ENCODE assay signal across 19 mouse cellular contexts in genomic region chr13:24152610-24153009, GRCm38 (mm10).
DNase-seq lines count a peak whose midpoint lies in the region; ATAC-seq and TF ChIP-seq lines count a peak whose summit lies in the region.
"Had no signal": no experiment of that assay in that cellular context is flagged by ENCODE, and none has a peak within 500 bp of the region (broad histone marks: within the 10 kb centered on the region; RNA-seq: fewer than 3 reads in every experiment).

No protein-coding gene starts in this region.

- peaks cover 5% of the 10 kb centered on the region; the same call in 1 of the 2 replicates for H3K4me1 ChIP-seq in forebrain, postnatal 0 days (ENCODE audit: insufficient read depth)
- peaks cover 15% of the 10 kb centered on the region for H3K4me1 ChIP-seq in forebrain, embryonic 12.5 days
- H3K4me1 ChIP-seq in megakaryocyte, embryonic 14.5 days, result peaks cover 43% of the 10 kb centered on the region
- H3K4me1 ChIP-seq: lung, embryonic 15.5 days had no signal

- no peaks in the 10 kb centered on the region for H3K27me3 ChIP-seq in forebrain, postnatal 0 days (ENCODE audit: insufficient read depth, low read length)
- H3K27me3 ChIP-seq in forebrain, embryonic 12.5 days, result no peaks in the 10 kb centered on the region
- peaks cover 41% of the 10 kb centered on the region for H3K27me3 ChIP-seq in megakaryocyte, embryonic 14.5 days (replicated peaks)
- H3K27me3 ChIP-seq: CH12.LX; limb, embryonic 12.5 days; lung, embryonic 15.5 days had no signal

- no peaks in the 10 kb centered on the region for H3K36me3 ChIP-seq in forebrain, postnatal 0 days (ENCODE audit: insufficient read depth)
- H3K36me3 ChIP-seq in forebrain, embryonic 12.5 days (replicated peaks), result no peaks in the 10 kb centered on the region
- no peaks in the 10 kb centered on the region for H3K36me3 ChIP-seq in megakaryocyte, embryonic 14.5 days (replicated peaks; ENCODE audit: low read length)
- H3K36me3 ChIP-seq: heart, embryonic 13.5 days; limb, embryonic 12.5 days; liver, embryonic 12.5 days; lung, embryonic 15.5 days had no signal

- H3K4me3 ChIP-seq in forebrain, postnatal 0 days (ENCODE audit: low read depth, low read length), result no peak overlapping the region
- no peak overlapping the region for H3K4me3 ChIP-seq in forebrain, embryonic 12.5 days (replicated peaks)
- H3K4me3 ChIP-seq in megakaryocyte, embryonic 14.5 days (replicated peaks), result peak overlapping the region; percentile 23
- H3K4me3 ChIP-seq: heart, embryonic 13.5 days; limb, embryonic 12.5 days; liver, embryonic 12.5 days; lung, embryonic 15.5 days had no signal

- H3K27ac ChIP-seq in forebrain, postnatal 0 days (ENCODE audit: low read depth, low read length), result peak overlapping the region; percentile 45
- H3K27ac ChIP-seq in forebrain, embryonic 12.5 days, result no peak overlapping the region
- H3K27ac ChIP-seq: heart, embryonic 13.5 days; kidney, postnatal 0 days; limb, embryonic 12.5 days; liver, embryonic 12.5 days; lung, embryonic 15.5 days had no signal

- peak; percentile 47 for ATAC-seq in forebrain, postnatal 0 days
- ATAC-seq in forebrain, embryonic 12.5 days (ENCODE audit: low FRiP score), result no peak
- no peak for ATAC-seq in megakaryocyte, adult 5-6 weeks (ENCODE audit: poor library complexity, severe bottlenecking)
- ATAC-seq: forebrain, embryonic 14.5 days; liver, embryonic 12.5 days had no signal

- 46% methylated on average over 7 of the region's 7 CpGs for WGBS in forebrain, postnatal 0 days
- 69% methylated on average over 7 of the region's 7 CpGs for WGBS in forebrain, embryonic 12.5 days

- no peaks in the 10 kb centered on the region for H3K9me3 ChIP-seq in forebrain, postnatal 0 days (ENCODE audit: low read length)
- no peaks in the 10 kb centered on the region for H3K9me3 ChIP-seq in forebrain, embryonic 12.5 days
- H3K9me3 ChIP-seq in megakaryocyte, embryonic 14.5 days, result no peaks in the 10 kb centered on the region
- H3K9me3 ChIP-seq: heart, embryonic 13.5 days; limb, embryonic 12.5 days; liver, embryonic 12.5 days; lung, embryonic 15.5 days had no signal

- no peak for TF ChIP-seq POLR2A in brain, embryonic 14.5 days (IDR thresholded peaks at IDR 0.05; ENCODE audit: borderline replicate concordance, extremely low read depth, insufficient read depth, insufficient read length, poor library complexity, severe bottlenecking)

- H3K4me2 ChIP-seq in forebrain, postnatal 0 days (ENCODE audit: low read depth), result no peak overlapping the region
- H3K4me2 ChIP-seq in forebrain, embryonic 12.5 days, result no peak overlapping the region
- H3K4me2 ChIP-seq: heart, embryonic 13.5 days; limb, embryonic 12.5 days; liver, embryonic 12.5 days; lung, embryonic 15.5 days had no signal

- DNase-seq in forebrain, postnatal 0 days, result peak; percentile 32
- peak; percentile 52 for DNase-seq in brain, embryonic 14.5 days (ENCODE audit: low read depth)
- DNase-seq in lung, postnatal 4 days, result peak; percentile 13 to 28
- no peak for DNase-seq in ovary, postnatal 36 days (ENCODE audit: low spot score)
- no peak for DNase-seq in testis, postnatal 14 days (ENCODE audit: low spot score)
- DNase-seq: adrenal gland, postnatal 25 days; cerebellum, adult 18-20 months; cerebellum, postnatal 36 days; kidney, adult 18-20 months had no signal

- TF ChIP-seq CTCF in forebrain, postnatal 0 days (IDR thresholded peaks at IDR 0.05; ENCODE audit: low read depth), result no peak
- TF ChIP-seq CTCF in brain, embryonic 14.5 days (IDR thresholded peaks at IDR 0.05; ENCODE audit: borderline replicate concordance, extremely low read depth, insufficient read depth, insufficient read length), result no peak

- no peak overlapping the region for H3K9ac ChIP-seq in forebrain, postnatal 0 days
- no peak overlapping the region for H3K9ac ChIP-seq in forebrain, embryonic 12.5 days
- H3K9ac ChIP-seq: heart, embryonic 13.5 days; liver, embryonic 12.5 days; lung, embryonic 15.5 days had no signal

Comparison
In these comparisons a context has a peak if more than half of its experiments do, and no peak if none do; other contexts are left out.
1. DNase-seq: peak in forebrain, postnatal 0 days (single experiment), brain, embryonic 14.5 days (single experiment) and lung, postnatal 4 days (2 of 2); none in ovary, postnatal 36 days (single experiment) and testis, postnatal 14 days (single experiment).